Mouse (Mus musculus) heart, embryonic 16.5 days (tissue): Measurements from ENCODE around the gene Slc31a2. TPM values are rescaled to one million over a fixed set of nuclear protein-coding genes. Genes with fewer than 3 reads are reported as not detected.
A peak's percentile ranks its signal among the peaks of the same experiment; 100 is the strongest.

Source experiments
- ATAC-seq: fragments of 200-750 bp; cut with Nextera tagmentation; replicated peaks from 2 replicates; pipeline ENCODE4 v1.8.0; 2017; ENCODE audit warnings: moderate number of reproducible peaks; ENCODE audit not compliant: insufficient read depth, low FRiP score; ENCODE audit errors: extremely low read depth
- H3K27ac ChIP-seq: fragments of 300-500 bp; sonication (generic); 2 replicates; pipeline ENCODE4 v1.5.1; 2014; ENCODE audit warnings: mild to moderate bottlenecking, low read length, control low read depth, moderate library complexity
- H3K27me3 ChIP-seq: fragments of 300-500 bp; sonication (generic); 2 replicates; pipeline ENCODE4 v1.6.1; 2014; ENCODE audit warnings: low read length, mixed read lengths; ENCODE audit not compliant: control insufficient read depth, insufficient read depth
- H3K36me3 ChIP-seq: fragments of 300-500 bp; sonication (generic); 2 replicates; pipeline ENCODE4 v1.6.1; 2014; ENCODE audit not compliant: control insufficient read depth, insufficient read depth
- H3K4me1 ChIP-seq: fragments of 300-500 bp; sonication (generic); 2 replicates; pipeline ENCODE4 v1.6.1; 2014; ENCODE audit warnings: low read length, mixed read lengths; ENCODE audit not compliant: control insufficient read depth, insufficient read depth
- H3K4me2 ChIP-seq: fragments of 300-500 bp; sonication (generic); 2 replicates; pipeline ENCODE4 v1.6.1; 2014; ENCODE audit warnings: low read depth, mild to moderate bottlenecking, control low read depth, low read length
- H3K4me3 ChIP-seq: fragments of 300-500 bp; sonication (generic); 2 replicates; pipeline ENCODE4 v1.5.1; 2014; ENCODE audit warnings: mild to moderate bottlenecking, control low read depth, low read length
- H3K9ac ChIP-seq: fragments of 300-500 bp; sonication (generic); 2 replicates; pipeline ENCODE4 v1.6.1; 2014; ENCODE audit warnings: low read length, control low read depth
- H3K9me3 ChIP-seq: fragments of 300-500 bp; sonication (generic); replicated peaks from 2 replicates; pipeline ENCODE4 v1.6.1; 2016; ENCODE audit warnings: low read length; ENCODE audit not compliant: control insufficient read depth
- WGBS: fragments of 180-500 bp; shearing (Covaris S2); extraction: QIAGEN DNeasy Blood & Tissue Kit; methylation state at CpG from one replicate; pipeline ENCODE4 v1.1.7; 2014; 5-methylcytosine and 5-hydroxymethylcytosine counted together
- polyA plus RNA-seq: library from polyadenylated mRNA; unstranded; fragments of >200 nt; fragmentation: Nextera tagmentation; extraction: Ambion mirVana; gene quantifications from 2 replicates; pipeline ENCODE4 v1.2.1, GENCODE M21; 2015

Gene Slc31a2
- polyA plus RNA-seq, 1 experiment from 2014 or later: 23.8 TPM

DNA sequence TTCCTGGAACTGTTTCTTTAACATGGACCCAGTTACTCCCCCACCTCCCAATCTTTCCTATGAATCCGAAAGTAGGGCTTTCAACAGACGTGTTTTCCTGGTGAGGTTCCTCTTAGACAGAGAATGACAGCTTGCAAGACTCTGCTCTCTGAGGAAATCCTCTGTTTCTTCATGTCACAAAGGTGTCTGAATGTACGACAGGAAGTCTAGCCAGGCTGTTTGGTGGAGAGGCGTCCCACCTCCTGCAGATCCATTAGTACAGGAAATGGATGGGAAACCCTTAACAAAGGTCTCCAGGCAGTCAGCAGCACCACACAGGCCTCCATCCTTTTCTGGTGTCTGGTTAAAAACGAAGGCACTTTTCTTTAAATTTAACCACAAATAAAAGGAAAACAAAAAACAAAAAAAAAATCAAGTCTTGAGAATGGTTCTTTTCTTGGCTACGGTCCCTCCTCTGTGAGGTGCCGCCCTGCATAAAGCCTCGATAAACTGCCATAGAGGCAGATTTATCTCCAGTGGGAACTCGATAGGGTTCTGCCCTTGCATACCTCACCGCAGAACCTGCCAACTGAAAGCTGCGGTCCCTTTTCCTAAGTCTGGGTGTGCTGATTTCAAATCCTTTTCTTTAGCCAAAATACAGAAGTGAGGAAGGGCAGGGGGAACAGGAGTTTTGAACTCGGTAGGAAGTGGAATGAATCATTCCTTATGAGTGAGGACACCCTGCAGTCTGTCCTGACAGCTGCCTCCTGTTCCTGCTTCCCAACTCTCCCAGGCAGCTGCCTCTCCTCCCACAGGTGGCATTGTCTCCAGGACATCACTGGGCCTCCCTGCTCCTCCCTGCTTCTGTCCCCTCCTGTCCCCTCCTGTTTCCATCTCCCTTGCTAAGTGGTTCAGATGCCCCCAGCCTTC is 24.9 kb downstream of the Slc31a2 start:
- no peaks in the 10 kb centered on the region for H3K36me3 ChIP-seq
- H3K9ac ChIP-seq: peak overlapping the region; percentile 91
- peak overlapping the region; percentile 92 for H3K4me3 ChIP-seq
- 4% methylated on average over 12 of the region's 12 CpGs for WGBS
- H3K27me3 ChIP-seq: no peaks in the 10 kb centered on the region
- H3K4me2 ChIP-seq: peak overlapping the region; percentile 86
- H3K4me1 ChIP-seq: peaks cover 28% of the 10 kb centered on the region
- ATAC-seq: peak; percentile 11; the same call in 1 of the 2 replicates
- H3K9me3 ChIP-seq: no peaks in the 10 kb centered on the region
- H3K27ac ChIP-seq: peak overlapping the region; percentile 89

DNA sequence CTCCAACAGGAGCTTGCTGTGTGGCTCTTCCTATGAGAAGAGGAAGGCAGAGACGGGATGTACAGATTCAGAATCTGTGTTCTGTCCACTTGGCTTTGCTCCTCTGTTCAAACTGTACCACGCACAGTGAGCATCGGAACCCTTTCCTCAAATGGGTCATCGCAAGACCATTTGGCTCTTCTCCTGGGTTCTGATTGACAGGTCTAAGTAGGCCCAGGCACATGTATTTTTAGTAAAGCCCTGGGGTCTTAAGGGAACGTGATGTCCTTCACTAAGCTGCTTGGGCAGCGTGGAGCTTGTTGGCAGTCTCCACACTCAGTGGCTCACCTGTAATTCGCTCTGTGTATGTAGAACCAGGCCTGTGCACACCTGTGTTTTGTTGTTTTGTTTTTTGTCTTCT is 26.9 kb downstream of the Slc31a2 start:
- no peak overlapping the region for H3K4me2 ChIP-seq
- no peaks in the 10 kb centered on the region for H3K27me3 ChIP-seq
- WGBS: 61% methylated on average over 7 of the region's 7 CpGs
- H3K27ac ChIP-seq: no peak overlapping the region
- H3K4me1 ChIP-seq: peaks cover 28% of the 10 kb centered on the region
- H3K4me3 ChIP-seq: no peak overlapping the region
- no peak for ATAC-seq
- H3K36me3 ChIP-seq: no peaks in the 10 kb centered on the region
- no peaks in the 10 kb centered on the region for H3K9me3 ChIP-seq
- no peak overlapping the region for H3K9ac ChIP-seq

DNA sequence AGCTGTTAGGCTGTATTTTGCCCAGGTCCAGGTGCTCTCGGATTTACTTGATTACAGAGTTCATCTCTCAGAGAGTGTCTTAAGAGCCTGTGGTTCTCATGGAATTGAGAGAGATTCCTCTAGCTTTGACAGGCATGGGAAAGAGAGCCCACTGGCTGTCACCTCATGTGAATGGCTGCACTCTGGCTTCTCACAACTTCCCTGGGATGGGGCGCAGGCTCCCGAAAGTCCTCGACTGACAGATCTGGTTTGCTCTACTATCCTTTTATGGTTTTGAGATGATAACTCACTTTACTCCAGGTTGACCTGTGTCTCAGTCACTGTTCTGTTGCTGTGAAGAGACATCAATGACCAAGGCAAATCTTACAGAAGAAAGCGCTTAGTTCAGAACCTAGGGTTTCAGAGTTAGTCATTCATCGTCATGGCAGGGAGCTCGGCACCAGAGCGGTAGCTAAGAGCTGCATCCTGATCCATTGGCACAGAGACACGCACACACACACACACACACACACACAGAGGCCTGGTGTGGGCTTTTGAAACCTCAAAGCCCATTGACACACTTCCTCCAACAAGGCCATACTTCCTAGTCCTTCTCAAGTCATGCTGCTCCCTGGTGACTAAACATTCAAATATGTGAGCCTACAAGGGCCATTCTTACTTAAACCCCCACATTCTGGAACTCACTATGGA is 28.6 kb downstream of the Slc31a2 start:
- ATAC-seq: no peak
- no peaks in the 10 kb centered on the region for H3K9me3 ChIP-seq
- peaks cover 26% of the 10 kb centered on the region for H3K4me1 ChIP-seq
- H3K4me3 ChIP-seq: no peak overlapping the region
- no peak overlapping the region for H3K4me2 ChIP-seq
- 92% methylated on average over 9 of the region's 9 CpGs for WGBS
- H3K36me3 ChIP-seq: peaks cover 3% of the 10 kb centered on the region
- H3K27ac ChIP-seq: no peak overlapping the region
- no peak overlapping the region for H3K9ac ChIP-seq
- no peaks in the 10 kb centered on the region for H3K27me3 ChIP-seq

DNA sequence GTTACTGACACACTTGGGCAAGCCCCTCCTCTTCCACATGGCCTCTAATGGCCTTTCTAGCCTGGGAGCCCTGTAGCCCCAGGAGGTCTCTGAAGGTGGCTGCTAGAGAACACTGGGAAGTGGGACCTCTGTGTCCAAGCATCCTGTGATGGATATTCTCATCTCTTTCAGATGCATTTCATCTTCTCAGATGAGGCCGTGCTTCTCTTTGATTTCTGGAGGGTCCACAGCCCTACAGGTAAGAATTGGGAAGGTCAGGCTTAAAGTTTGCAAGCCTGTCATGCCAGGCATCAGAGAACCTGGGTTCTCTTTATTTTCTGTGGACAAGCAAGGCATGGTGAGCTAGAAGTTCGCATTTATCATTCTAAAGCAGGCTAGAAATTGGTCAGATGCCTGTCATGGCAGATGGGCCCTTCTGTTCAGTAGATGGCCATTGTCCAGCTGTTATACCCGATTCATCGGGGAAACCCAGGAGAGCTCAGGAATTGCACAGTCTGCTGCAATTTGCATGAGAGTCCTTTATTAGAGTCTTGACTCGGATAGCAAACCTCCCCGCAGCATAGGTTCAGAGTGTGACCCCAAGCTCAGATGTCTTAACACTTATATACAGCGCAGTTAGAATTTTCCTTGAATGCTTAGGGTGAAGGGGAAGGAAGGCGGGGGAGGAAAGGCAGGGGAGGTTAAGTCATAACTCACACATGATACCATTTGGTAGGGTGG is 30.3 kb downstream of the Slc31a2 start:
- Histone ChIP-seq H3K4me1 (peaks cover 21% of the 10 kb centered on the region), H3K27ac (no peak overlapping the region), H3K36me3 (peaks cover 14% of the 10 kb centered on the region), H3K27me3 (no peaks in the 10 kb centered on the region), H3K9me3 (no peaks in the 10 kb centered on the region), H3K4me2 (no peak overlapping the region), H3K9ac (no peak overlapping the region), H3K4me3 (no peak overlapping the region)
- no peak for ATAC-seq
- WGBS: 81% methylated on average over 8 of the region's 8 CpGs

DNA sequence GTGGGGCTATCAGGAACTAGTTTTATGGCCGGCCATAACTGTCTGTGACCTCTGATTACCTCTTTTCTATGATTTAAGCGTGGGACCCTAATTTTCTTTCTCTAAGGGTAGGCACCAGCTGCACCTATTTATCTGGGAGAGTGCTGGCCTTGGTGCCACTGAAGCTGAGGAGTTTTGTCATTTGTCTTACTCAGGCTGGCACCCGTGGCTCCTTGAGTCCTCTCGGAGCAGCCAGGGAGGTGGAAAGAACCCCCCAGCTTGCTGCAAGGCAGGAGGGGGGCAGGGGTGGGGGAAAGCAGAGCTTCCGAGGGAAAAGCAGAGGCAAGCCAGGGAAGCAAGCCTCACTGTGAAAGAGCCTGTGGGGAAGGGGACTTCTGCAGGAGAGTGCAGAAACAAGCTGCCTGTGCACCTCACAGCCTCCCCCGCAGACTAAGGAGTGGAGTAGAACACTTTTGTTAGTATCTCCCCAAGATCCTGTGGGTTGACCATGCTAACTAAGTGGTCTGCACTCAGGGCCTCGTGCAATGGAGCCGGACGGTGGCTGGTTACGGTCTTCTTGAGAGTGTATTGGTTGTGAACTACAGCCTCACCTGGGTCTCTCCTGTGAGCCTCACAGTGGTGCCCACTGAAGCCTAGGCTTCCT is 31.0 kb downstream of the Slc31a2 start:
- Histone ChIP-seq H3K9me3 (no peaks in the 10 kb centered on the region), H3K27me3 (no peaks in the 10 kb centered on the region), H3K9ac (no peak overlapping the region), H3K4me1 (peaks cover 14% of the 10 kb centered on the region), H3K36me3 (peaks cover 18% of the 10 kb centered on the region), H3K27ac (no peak overlapping the region), H3K4me3 (no peak overlapping the region), H3K4me2 (no peak overlapping the region)
- no peak for ATAC-seq
- 71% methylated on average over 10 of the region's 10 CpGs for WGBS

DNA sequence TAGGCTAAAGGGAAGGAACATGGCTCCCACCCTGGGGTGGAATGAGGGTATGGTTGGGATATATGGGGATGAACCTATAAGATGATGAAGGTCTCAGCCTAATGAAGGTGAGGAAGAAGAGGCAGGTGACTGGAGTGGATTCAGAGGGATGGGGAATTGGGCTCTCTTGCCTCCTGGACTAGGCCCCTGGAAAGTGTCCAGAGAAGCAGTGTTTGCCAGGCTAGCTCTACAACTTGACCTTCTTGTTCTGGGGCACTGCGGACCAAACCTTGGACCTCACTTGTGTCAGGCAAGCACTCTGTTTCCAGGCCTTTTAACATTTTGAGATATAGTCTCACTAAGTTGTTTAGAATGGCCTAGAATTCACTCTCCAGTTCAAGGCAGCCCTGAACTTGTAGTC is 32.4 kb downstream of the Slc31a2 start:
- no peaks in the 10 kb centered on the region for H3K27me3 ChIP-seq
- H3K4me2 ChIP-seq: no peak overlapping the region
- H3K36me3 ChIP-seq: peaks cover 31% of the 10 kb centered on the region
- no peak overlapping the region for H3K27ac ChIP-seq
- no peaks in the 10 kb centered on the region for H3K9me3 ChIP-seq
- H3K9ac ChIP-seq: no peak overlapping the region
- ATAC-seq: no peak
- no peak overlapping the region for H3K4me3 ChIP-seq
- WGBS: 95% methylated on average over 1 of the region's 1 CpGs
- peaks cover under 1% of the 10 kb centered on the region; the same call in 1 of the 2 replicates for H3K4me1 ChIP-seq

DNA sequence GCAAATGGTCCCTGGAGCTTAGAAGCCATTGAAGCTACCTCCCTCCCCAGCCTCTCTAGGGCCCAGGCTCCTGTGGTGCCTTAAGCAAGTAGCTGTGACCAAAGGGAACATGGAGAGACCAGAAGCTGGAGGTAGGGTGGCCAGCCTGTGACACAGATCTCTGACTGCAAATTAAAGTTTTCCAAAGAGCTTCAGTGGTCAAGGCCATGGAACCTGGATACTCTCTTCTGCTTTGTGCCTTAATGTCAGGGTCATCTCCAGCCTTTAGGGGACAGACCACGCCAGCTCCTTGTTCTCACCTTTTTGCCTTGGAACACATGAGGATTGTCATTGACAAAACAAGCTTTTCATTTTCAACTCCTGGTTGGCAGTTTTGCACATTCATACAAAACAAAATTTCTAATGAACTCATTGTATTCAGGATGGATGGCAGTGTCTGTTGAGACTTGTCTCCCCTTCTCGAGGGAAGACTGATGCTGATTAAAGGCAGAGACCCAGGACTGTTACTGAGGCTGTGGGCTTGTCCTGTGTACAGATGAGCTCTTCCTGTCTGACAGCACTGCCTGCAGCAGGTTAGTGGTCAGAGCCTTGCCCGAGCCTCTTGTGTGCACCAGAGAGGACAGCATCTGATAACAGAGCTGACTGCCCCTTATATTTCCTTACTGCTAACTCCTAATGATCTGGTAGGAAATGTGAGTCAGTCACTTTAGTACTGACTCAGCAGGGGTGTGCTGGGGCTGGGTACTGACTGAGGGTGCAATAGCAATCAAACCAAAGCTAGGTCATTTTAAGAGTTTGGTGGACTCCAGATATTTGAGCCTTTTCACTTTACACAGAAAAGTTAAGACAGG is 35.1 kb downstream of the Slc31a2 start:
- WGBS: 67% methylated on average over 3 of the region's 3 CpGs

DNA sequence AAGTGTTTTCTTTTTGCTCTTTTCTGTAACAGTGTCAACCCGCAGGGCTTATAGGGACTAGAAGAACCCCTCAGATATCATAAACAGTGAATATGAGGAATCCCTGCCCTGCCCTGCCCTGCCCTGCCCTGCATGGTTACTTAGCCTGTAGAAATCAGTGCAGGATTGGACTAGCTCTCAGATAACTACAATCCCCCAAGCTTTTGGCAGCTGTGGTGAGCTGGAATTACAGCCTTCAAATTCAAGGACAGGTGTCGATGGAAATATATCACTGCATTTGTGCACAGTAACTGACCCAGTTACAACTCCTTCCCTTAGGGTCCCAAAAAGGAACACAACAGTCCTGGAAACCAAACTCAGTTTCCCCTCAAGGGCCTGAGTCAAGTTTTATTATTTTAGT is 37.6 kb downstream of the Slc31a2 start:
- Histone ChIP-seq H3K4me2 (no peak overlapping the region), H3K9ac (no peak overlapping the region), H3K4me3 (no peak overlapping the region), H3K27ac (no peak overlapping the region), H3K4me1 (no peaks in the 10 kb centered on the region), H3K36me3 (peaks cover 66% of the 10 kb centered on the region), H3K27me3 (no peaks in the 10 kb centered on the region), H3K9me3 (no peaks in the 10 kb centered on the region)
- 88% methylated on average over 2 of the region's 2 CpGs for WGBS
- ATAC-seq: no peak

More for the DNA sequence above, 35.1 kb downstream of the Slc31a2 start:
- no peak overlapping the region for H3K9ac ChIP-seq
- H3K4me1 ChIP-seq: no peaks in the 10 kb centered on the region
- ATAC-seq: no peak
- H3K27me3 ChIP-seq: no peaks in the 10 kb centered on the region
- no peak overlapping the region for H3K4me3 ChIP-seq
- no peak overlapping the region for H3K4me2 ChIP-seq
- H3K36me3 ChIP-seq: peaks cover 44% of the 10 kb centered on the region
- H3K27ac ChIP-seq: no peak overlapping the region
- no peaks in the 10 kb centered on the region for H3K9me3 ChIP-seq
